Mouse (Mus musculus) bone marrow macrophage, adult 2 months (primary cell): ENCODE data around the gene Pld1.

Experiments
- CTCF ChIP-seq: IDR thresholded peaks from 2 replicates; pipeline ENCODE4 v1.5.1; 2012; ENCODE audit warnings: low read depth, mild to moderate bottlenecking, low read length, moderate library complexity
- POLR2A ChIP-seq: IDR thresholded peaks from 2 replicates; pipeline ENCODE4 v1.6.1; 2012; ENCODE audit warnings: mild to moderate bottlenecking, low read depth, low read length, borderline replicate concordance

DNA sequence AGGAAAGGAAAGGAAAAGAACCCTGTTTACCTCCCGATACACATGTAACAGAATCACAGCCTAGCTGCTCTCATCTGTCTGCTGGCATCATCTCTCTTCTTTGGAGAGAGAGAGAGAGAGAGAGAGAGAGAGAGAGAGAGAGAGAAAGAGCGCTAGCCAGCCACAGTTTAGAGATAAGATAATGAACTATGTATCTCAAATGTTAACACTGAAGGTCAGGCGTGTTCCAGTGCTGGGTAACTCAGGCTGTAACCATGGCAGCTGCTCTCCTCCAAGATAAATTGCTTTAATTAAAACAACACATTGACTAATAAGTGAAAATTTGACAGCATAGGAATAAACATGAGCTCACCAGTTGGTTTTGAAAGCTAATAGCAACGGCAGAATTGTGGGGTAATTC, 81.2 kb downstream of the Pld1 start:
- TF ChIP-seq POLR2A: no peak
- TF ChIP-seq CTCF: no peak
